Mouse (Mus musculus): ENCODE results near the gene Gm4969. TPM values are rescaled to one million over a fixed set of nuclear protein-coding genes. Genes with fewer than 3 reads are reported as not detected.
A peak's percentile ranks its signal among the peaks of the same experiment; 100 is the strongest.

The Gm4969 gene
- polyA plus RNA-seq, 1 experiment = 16.4 TPM

DNA sequence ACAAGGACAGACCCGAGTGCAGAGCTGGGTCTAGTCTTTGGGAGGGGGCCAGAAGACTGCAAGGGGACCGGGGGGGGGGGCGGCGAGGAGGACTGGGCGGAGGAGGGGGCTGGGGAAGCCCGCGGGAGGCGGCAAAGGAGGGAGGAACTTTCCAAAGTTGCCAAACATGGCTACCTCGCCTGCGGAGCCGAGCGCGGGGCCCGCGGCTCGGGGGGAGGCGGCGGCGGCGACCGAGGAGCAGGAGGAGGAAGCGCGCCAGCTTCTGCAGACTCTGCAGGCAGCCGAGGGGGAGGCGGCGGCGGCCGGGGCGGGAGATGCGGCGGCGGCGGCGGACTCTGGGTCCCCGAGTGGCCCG lies 23.7 kb downstream of the Gm4969 start, which contains the start of gene Six5:
Six5 (plus strand) TSS at position 124 of the 355 bp plus-strand sequence.
- Histone ChIP-seq H3K27ac (ENCODE audit: control insufficient read depth, insufficient read depth, low read depth, low read length) (peak within 1 kb of the TSS; percentile 62), H3K4me1 (ENCODE audit: control insufficient read depth, insufficient read depth, low read length) (peaks cover 48% of the 10 kb centered on the region)

DNA sequence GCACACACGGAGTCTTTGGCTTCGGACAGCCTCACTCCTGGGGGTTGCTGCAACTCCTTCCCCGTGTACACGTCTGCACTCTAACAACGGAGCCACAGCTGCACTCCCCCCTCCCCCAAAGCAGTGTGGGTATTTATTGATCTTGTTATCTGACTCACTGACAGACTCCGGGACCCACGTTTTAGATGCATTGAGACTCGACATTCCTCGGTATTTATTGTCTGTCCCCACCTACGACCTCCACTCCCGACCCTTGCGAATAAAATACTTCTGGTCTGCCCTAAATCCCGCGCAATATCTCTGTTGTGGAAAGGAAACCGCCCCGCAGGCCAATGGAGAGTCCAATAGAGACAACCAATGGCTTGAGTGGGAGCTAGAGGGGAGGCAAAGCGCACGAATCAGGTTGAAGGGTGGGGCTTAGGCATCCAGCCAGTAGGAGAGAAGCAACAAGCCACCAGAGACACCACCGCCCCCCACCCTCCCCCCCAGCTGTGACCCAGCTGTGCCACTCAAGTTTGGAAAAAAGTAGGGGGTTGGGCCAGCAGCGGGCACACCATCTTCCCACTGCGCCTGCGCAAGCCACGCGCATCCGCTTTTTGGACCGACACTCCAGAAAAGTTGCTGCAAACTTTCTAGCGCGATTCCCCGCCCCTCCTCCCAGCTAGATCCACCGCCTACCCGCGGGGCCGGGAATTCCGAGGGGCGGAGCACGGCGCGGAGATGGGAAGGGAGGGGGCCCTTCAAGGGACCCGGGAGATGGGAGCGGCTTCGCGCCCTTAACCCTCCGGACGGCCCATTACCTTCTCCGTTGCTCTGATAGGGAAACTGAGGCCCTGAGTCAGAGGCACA lies 24.4 kb downstream of the Gm4969 start:
- H3K4me1 ChIP-seq (ENCODE audit: control insufficient read depth, insufficient read depth, low read length) = peaks cover 48% of the 10 kb centered on the region
- H3K27me3 ChIP-seq (ENCODE audit: control insufficient read depth, insufficient read depth, low read length) = no peaks in the 10 kb centered on the region
- H3K36me3 ChIP-seq (ENCODE audit: control insufficient read depth, insufficient read depth, low read length) = no peaks in the 10 kb centered on the region; the same call in 1 of the 2 replicates
- TF ChIP-seq POLR2A (IDR thresholded peaks at IDR 0.05; ENCODE audit: control insufficient read depth, low read depth, low read length) (peak; percentile 42; the same call in 1 of the 2 replicates), CTCF (IDR thresholded peaks at IDR 0.05; ENCODE audit: control insufficient read depth, insufficient read depth, insufficient replicate concordance, low read depth, low read length) (no peak)
- H3K27ac ChIP-seq (ENCODE audit: control insufficient read depth, insufficient read depth, low read depth, low read length) = peak overlapping the region; percentile 62
- H3K4me3 ChIP-seq (ENCODE audit: control insufficient read depth, low read depth, low read length) = peak overlapping the region; percentile 73

More for the DNA sequence above, 23.7 kb downstream of the Gm4969 start, which contains the start of gene Six5:
- Histone ChIP-seq H3K4me3 (ENCODE audit: control insufficient read depth, low read depth, low read length) (peak within 1 kb of the TSS; percentile 76), H3K36me3 (ENCODE audit: control insufficient read depth, insufficient read depth, low read length) (no peaks in the 10 kb centered on the region; the same call in 1 of the 2 replicates), H3K27me3 (ENCODE audit: control insufficient read depth, insufficient read depth, low read length) (no peaks in the 10 kb centered on the region)
- TF ChIP-seq CTCF (IDR thresholded peaks at IDR 0.05; ENCODE audit: control insufficient read depth, insufficient read depth, insufficient replicate concordance, low read depth, low read length) = no peak
- TF ChIP-seq POLR2A (IDR thresholded peaks at IDR 0.05; ENCODE audit: control insufficient read depth, low read depth, low read length) = no peak

DNA sequence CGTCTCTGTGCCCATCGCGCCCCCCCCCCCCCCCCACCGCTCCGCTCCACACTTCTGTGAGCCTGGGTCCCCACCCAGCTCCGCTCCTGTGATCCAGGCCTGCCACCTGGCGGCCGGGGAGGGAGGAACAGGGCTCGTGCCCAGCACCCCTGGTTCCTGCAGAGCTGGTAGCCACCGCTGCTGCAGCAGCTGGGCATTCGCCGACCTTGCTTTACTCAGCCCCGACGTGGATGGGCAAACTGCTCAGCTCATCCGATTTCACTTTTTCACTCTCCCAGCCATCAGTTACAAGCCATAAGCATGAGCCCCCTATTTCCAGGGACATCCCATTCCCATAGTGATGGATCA lies 25.0 kb downstream of the Gm4969 start:
- H3K4me3 ChIP-seq (ENCODE audit: control insufficient read depth, low read depth, low read length) = peak overlapping the region; percentile 4
- H3K4me1 ChIP-seq (ENCODE audit: control insufficient read depth, insufficient read depth, low read length) = peaks cover 48% of the 10 kb centered on the region
- 0 out of 2 replicates have a peak, but pooled peaks have one; percentile 22 for TF ChIP-seq POLR2A (IDR thresholded peaks at IDR 0.05; ENCODE audit: control insufficient read depth, low read depth, low read length)
- peak; percentile 73 for TF ChIP-seq CTCF (IDR thresholded peaks at IDR 0.05; ENCODE audit: control insufficient read depth, insufficient read depth, insufficient replicate concordance, low read depth, low read length)
- H3K27me3 ChIP-seq (ENCODE audit: control insufficient read depth, insufficient read depth, low read length) = no peaks in the 10 kb centered on the region
- H3K27ac ChIP-seq (ENCODE audit: control insufficient read depth, insufficient read depth, low read depth, low read length) = peak overlapping the region; percentile 40
- no peaks in the 10 kb centered on the region; the same call in 1 of the 2 replicates for H3K36me3 ChIP-seq (ENCODE audit: control insufficient read depth, insufficient read depth, low read length)

DNA sequence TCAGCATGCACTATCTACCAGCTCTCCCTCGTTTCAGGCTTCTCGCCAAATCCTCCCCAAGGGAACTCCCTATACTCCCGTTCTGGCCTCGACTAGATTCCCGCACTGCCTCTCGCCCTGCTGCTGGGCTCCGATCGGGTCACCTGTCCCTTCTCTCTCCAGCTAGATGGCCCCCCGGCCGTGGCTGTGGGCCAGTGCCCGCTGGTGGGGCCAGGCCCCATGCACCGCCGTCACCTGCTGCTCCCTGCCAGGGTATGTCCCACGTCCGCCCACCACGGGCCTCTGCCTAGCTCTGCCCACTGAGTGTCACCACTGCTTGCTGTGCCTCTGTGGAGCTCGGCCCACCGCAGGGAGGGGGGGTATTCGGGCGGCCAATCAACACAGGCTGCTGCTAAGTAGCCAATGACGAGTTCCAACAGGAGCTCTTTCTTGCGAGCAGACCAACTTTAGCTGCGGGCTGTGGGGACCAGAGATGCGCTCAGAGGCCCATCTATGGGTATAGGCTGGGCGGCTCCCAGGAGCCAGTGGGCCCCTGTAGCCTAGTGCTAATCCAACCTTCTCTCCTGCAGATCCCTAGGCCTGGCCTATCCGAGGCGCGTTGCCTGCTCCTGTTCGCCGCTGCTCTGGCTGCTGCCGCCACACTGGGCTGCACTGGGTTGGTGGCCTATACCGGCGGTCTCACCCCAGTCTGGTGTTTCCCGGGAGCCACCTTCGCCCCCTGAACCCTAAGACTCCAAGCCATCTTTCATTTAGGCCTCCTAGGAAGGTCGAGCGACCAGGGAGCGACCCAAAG lies 25.6 kb downstream of the Gm4969 start:
- peaks cover 48% of the 10 kb centered on the region for H3K4me1 ChIP-seq (ENCODE audit: control insufficient read depth, insufficient read depth, low read length)
- no peak for TF ChIP-seq CTCF (IDR thresholded peaks at IDR 0.05; ENCODE audit: control insufficient read depth, insufficient read depth, insufficient replicate concordance, low read depth, low read length)
- no peaks in the 10 kb centered on the region for H3K27me3 ChIP-seq (ENCODE audit: control insufficient read depth, insufficient read depth, low read length)
- no peak overlapping the region; the same call in 1 of the 2 replicates for H3K4me3 ChIP-seq (ENCODE audit: control insufficient read depth, low read depth, low read length)
- peak overlapping the region; percentile 5; the same call in 1 of the 2 replicates for H3K27ac ChIP-seq (ENCODE audit: control insufficient read depth, insufficient read depth, low read depth, low read length)
- no peaks in the 10 kb centered on the region; the same call in 1 of the 2 replicates for H3K36me3 ChIP-seq (ENCODE audit: control insufficient read depth, insufficient read depth, low read length)

DNA sequence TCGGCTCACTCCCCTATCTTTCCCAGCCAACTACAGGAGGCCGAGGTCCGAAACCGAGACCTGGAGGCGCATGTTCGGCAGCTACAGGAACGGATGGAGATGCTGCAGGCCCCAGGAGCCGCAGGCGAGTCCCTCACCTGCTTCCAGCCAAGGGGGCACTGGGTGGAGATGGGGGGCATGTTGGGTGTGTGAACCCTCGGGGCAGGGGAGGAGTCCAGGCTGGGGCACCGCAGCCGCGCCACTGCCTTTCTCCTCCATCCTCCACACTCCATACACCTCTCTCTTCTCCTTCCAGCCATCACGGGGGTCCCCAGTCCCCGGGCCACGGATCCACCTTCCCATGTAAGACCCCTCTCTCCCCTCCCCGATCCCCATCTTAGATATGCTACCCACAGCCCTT lies 26.3 kb downstream of the Gm4969 start:
- Histone ChIP-seq H3K4me1 (ENCODE audit: control insufficient read depth, insufficient read depth, low read length) (peaks cover 51% of the 10 kb centered on the region), H3K36me3 (ENCODE audit: control insufficient read depth, insufficient read depth, low read length) (no peaks in the 10 kb centered on the region; the same call in 1 of the 2 replicates), H3K27ac (ENCODE audit: control insufficient read depth, insufficient read depth, low read depth, low read length) (peak overlapping the region; percentile 15; the same call in 1 of the 2 replicates), H3K27me3 (ENCODE audit: control insufficient read depth, insufficient read depth, low read length) (no peaks in the 10 kb centered on the region), H3K4me3 (ENCODE audit: control insufficient read depth, low read depth, low read length) (no peak overlapping the region)
- TF ChIP-seq POLR2A (IDR thresholded peaks at IDR 0.05; ENCODE audit: control insufficient read depth, low read depth, low read length) (no peak), CTCF (IDR thresholded peaks at IDR 0.05; ENCODE audit: control insufficient read depth, insufficient read depth, insufficient replicate concordance, low read depth, low read length) (no peak)

DNA sequence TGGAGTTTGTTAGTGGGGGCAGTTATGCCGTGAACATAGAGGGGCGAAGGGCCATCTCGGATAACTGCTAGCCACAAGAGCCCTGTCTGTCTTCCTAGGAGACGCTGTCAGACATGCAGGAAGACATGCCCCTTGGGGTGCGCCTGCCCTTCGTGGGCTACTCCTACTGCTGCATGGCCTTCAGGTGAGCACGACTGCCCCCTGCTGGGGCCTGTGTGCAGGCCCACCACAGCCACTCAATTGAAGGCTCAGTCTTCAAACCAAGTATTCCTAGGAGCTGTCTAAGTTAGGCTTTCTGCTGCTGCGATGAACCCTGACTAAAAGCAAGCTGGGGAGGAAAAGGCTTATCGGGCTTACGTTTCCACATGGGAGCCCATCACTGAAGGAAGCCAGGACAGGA lies 29.4 kb downstream of the Gm4969 start:
- TF ChIP-seq POLR2A (IDR thresholded peaks at IDR 0.05; ENCODE audit: control insufficient read depth, low read depth, low read length) (no peak), CTCF (IDR thresholded peaks at IDR 0.05; ENCODE audit: control insufficient read depth, insufficient read depth, insufficient replicate concordance, low read depth, low read length) (peak; percentile 56; the same call in 1 of the 2 replicates)
- H3K4me1 ChIP-seq (ENCODE audit: control insufficient read depth, insufficient read depth, low read length) = peaks cover 45% of the 10 kb centered on the region
- no peaks in the 10 kb centered on the region for H3K27me3 ChIP-seq (ENCODE audit: control insufficient read depth, insufficient read depth, low read length)
- no peak overlapping the region for H3K4me3 ChIP-seq (ENCODE audit: control insufficient read depth, low read depth, low read length)
- H3K36me3 ChIP-seq (ENCODE audit: control insufficient read depth, insufficient read depth, low read length) = no peaks in the 10 kb centered on the region; the same call in 1 of the 2 replicates
- H3K27ac ChIP-seq (ENCODE audit: control insufficient read depth, insufficient read depth, low read depth, low read length) = no peak overlapping the region

DNA sequence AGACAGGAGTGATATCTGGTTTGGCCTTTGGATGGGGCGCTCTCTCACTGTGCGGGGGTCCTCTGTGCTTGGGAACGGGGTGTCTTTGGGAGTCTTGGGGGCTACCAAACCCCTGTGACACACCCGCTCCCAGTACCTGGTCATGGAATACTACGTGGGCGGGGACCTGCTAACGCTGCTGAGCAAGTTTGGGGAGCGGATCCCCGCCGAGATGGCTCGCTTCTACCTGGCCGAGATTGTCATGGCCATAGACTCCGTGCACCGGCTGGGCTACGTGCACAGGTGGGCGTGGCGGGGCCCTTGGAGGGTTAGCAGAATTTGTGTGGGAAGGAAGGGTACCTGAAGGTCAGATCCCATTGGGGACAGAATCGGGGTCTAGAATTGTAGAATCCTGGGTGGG lies 31.4 kb downstream of the Gm4969 start:
- Histone ChIP-seq H3K27me3 (ENCODE audit: control insufficient read depth, insufficient read depth, low read length) (no peaks in the 10 kb centered on the region), H3K4me3 (ENCODE audit: control insufficient read depth, low read depth, low read length) (no peak overlapping the region), H3K36me3 (ENCODE audit: control insufficient read depth, insufficient read depth, low read length) (no peaks in the 10 kb centered on the region; the same call in 1 of the 2 replicates), H3K27ac (ENCODE audit: control insufficient read depth, insufficient read depth, low read depth, low read length) (no peak overlapping the region), H3K4me1 (ENCODE audit: control insufficient read depth, insufficient read depth, low read length) (peaks cover 27% of the 10 kb centered on the region)
- no peak for TF ChIP-seq CTCF (IDR thresholded peaks at IDR 0.05; ENCODE audit: control insufficient read depth, insufficient read depth, insufficient replicate concordance, low read depth, low read length)
- no peak for TF ChIP-seq POLR2A (IDR thresholded peaks at IDR 0.05; ENCODE audit: control insufficient read depth, low read depth, low read length)
